Mouse (Mus musculus) T-helper 17 cell (primary cell): Measurements from ENCODE around the gene Als2cr12.

ENCODE experiments used
- in situ Hi-C, 2 experiments: fragments of 300-600 bp; cut with MboI, MseI; formaldehyde crosslinking; loops; 1 replicate in 1 of 2; 2 replicates in 1 of 2; pipeline ENCODE4 v1.15.1; 2025; ENCODE audit warnings: high pct_unique_total_duplicates in 2 of 2

Als2cr12 gene

DNA sequence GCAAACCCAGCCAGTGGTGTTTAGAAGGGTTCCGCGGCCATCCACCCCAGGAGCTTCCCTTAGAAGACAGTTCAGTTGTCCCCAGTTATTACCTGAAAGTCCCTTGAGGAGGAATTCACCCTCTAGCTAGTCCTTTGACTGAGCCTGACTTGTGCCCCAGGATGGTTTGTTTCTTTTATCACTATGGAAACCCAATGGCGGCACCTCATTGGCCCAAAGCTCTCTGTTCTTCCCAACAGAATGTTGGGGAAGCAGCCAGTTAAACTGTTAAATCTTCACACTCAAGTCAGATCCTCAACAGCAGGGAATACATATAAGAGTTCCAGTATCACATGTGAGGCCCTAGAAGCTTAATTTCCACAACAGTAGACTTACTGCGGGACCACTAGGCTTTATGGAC is at the start of gene Als2cr12:
TSS of gene Als2cr12 (minus strand) at position 180 of the 400 bp plus-strand sequence.
- in situ Hi-C loops: loop anchor here (5.0 to 25.0 kb wide), 2 partner anchors 201 to 684 kb away; partner anchors contain the start of gene Kctd18 (in 1 of the 2)

- in situ Hi-C loops: loop anchor here in 1 of 2 experiments (5.0 kb wide), 1 partner anchor 92 kb away; no protein-coding TSS in a partner anchor
Observed at GRCm38 (mm10) chr1:58744645-58745044, 48.9 kb upstream of the Als2cr12 start.

DNA sequence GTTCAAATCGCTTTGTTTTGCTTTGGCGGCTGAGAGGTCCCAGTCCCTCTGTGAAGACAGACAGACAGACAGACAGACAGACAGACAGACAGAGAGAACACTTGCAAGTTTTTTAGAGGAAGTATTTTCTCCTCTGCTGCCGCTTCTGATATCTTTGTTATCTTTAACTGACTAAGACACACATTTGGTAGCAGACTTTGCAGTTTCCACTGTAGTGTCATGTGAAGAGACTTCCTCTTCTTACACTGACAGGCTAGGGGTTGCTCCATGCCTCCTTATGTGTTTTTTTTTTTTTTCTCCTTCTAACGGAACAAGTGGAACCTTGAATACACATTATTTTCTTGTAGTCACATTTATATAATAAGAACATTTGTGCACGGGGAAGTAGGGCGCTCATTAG is 47.5 kb upstream of the Als2cr12 start:
- in situ Hi-C loops: loop anchor here in 1 of 2 experiments (5.0 kb wide), 1 partner anchor 91 kb away; no protein-coding TSS in a partner anchor

DNA sequence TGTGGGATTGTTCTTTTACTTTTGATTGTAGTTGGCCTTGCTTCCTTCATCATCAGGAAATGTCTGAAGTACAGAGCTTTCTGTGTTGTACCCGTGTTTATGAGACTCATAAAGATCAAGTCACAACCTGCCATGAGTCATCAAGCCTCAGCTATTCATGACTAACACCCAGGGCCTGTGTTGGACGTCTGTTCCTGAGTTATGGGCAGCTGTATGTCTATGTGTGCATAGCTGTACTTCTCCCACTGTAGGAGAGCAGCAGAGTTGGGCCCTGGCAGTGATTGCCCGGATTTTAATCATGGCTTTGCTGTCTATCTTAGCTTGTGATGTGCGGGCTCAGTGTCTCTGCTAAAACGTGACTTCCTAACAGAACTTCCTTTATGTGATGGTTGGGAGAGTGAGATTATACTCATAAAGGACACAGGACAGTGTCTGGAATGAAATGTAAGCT is 46.8 kb upstream of the Als2cr12 start:
- in situ Hi-C loops: loop anchor here in 1 of 2 experiments (5.0 kb wide), 1 partner anchor 90 kb away; no protein-coding TSS in a partner anchor

GRCm38 (mm10) chr1:58739529-58739928 is 43.7 kb upstream of the Als2cr12 start:
- in situ Hi-C loops: no loop called here

DNA sequence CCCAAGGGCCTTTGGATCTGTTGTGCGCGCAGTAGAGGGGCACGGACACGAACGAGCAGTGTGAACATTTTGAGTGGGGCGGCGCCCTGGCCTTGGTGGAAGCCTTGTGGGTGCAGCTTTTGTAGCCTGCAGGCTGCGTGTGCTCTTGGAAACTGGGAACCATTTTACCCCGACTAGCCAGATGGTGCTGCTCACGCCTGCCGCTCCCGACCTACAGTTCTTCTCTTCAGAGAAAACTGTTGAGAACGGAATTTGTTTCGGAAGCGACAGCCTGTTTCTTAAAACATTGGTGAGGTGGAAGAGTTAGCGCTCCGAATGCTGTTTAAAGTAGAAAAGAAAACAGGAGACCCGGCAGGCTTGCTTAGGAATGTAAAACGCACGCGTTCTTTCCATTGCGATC is 41.2 kb upstream of the Als2cr12 start:
- in situ Hi-C loops: no loop called here

DNA sequence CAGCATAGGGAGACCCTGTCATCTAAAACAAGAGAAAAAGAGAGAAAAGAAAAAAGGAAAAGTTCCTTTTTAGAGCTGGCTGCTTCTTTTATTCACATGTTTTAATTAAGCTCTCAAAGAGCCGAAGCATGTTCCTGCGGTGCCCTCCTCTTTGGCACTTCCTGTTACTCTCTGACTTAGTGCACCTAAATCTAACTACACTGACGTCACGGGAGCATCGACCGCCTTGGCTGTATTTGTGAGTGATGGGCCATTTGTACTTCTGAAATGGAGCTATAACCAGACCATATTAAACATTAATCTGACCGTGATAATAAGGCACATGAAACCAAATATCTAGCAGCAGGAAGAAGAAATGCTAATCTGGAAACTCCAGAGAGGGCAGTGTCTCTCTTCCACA is 40.2 kb upstream of the Als2cr12 start:
- in situ Hi-C loops: no loop called here

- in situ Hi-C loops: no loop called here
Observed at GRCm38 (mm10) chr1:58734043-58734920, 38.5 kb upstream of the Als2cr12 start.

- in situ Hi-C loops: no loop called here
Observed at GRCm38 (mm10) chr1:58733636-58734035, 37.8 kb upstream of the Als2cr12 start.

DNA sequence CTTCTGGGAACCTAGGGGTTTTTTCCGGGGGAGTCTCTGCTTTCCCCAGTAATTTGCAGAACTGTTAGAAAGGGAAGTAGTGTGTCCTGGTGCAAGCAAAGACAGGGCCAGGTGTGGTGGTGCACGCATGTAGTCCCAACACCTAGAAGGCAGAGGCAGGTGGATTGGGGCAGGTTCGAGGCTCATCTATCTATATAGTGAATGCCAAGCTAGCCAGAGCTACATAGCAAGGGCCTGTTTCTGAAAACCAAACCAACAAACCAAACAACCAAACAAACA is 32.7 kb upstream of the Als2cr12 start:
- in situ Hi-C loops: no loop called here

DNA sequence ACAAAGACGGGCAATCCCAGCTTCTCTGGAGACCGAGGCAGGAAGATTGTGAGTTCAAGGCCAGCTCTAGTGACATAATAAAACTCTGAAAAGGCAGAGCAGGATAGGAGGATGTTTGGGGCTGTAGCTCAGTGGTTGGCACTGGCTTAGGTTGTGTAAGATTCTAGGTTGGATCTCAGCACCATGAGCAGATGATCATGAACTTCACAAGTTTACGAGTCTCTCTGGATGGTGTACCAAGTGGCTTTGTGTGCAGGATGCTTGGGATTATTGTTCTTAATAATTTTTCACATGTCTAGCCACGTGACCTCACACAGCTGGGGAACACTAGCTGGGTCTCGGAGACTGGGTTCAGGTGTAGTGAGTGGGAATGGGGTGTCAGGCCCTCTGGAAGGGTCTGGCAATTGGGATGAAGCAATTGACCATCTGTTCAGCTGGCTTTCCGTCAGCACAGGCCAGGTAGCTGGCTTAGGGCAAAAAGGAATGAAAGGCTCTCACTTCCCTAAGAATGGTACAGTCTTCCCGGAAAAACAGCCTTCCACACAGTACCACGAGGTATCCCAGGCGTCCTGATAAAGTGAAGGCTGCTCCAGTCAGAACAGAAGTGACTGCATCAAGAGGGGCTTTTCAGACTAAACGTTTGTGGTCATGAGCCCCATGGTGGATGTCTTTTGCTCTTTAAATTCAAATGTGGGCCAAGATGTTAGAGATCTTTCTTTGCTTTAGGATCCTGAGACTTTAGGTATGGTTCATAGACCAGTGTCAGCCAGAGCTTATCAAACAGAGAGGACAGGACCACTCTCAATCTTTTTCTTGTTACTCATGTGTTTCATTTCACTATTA is 32.2 kb upstream of the Als2cr12 start:
- in situ Hi-C loops: no loop called here

GRCm38 (mm10) chr1:58727019-58727746 is 31.4 kb upstream of the Als2cr12 start:
- in situ Hi-C loops: no loop called here

- in situ Hi-C loops: no loop called here
Observed at GRCm38 (mm10) chr1:58725767-58726166, 30.0 kb upstream of the Als2cr12 start.

GRCm38 (mm10) chr1:58725095-58725494 is 29.3 kb upstream of the Als2cr12 start:
- in situ Hi-C loops: no loop called here

DNA sequence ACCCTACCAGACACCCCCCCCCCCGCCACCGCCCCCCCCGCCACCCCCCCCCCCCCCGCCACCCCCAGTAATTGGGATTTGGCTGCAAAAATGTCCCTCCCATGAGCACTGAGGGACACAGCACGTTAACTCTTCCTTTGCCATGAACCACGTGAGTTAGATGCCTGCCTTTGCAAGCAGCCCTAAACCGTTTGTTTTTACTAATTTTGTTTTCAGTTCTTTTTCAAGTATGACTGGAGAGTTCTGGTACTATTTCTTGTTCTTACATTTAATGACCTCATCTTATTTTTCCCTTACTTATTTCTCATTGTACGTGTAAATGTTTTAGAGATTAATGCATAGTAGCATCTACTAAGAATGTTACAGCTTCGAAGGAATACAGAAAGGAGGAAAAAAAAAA is 28.7 kb upstream of the Als2cr12 start:
- in situ Hi-C loops: no loop called here

DNA sequence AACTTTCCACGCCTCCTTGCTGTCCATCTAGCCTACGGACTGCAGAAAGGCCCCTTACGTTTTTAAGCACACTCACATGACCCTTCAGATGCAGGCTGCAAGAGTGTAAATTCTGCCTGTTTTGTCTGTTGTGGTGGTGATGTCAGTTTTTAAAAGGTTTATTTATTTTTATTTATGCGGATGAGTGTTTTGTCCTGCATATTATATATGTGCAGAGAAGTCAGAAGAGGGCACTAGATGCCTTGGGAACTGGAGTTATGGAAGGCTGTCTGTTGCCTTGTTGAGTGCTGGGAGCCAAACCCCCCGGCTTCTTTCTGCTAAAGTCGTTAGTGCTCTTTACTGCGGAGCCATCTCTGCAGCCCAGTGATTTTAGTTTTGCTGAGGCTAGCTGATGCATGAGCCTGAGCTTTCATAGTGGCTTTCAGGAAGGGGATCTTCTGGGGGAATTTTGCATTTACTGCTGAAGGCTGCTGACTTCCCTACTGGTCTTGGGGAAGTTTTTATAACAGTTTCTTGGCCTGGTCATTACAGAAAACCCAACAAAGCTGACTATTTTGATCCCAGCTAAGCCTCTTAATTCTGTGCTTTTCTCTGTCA is 28.1 kb upstream of the Als2cr12 start:
- in situ Hi-C loops: no loop called here

DNA sequence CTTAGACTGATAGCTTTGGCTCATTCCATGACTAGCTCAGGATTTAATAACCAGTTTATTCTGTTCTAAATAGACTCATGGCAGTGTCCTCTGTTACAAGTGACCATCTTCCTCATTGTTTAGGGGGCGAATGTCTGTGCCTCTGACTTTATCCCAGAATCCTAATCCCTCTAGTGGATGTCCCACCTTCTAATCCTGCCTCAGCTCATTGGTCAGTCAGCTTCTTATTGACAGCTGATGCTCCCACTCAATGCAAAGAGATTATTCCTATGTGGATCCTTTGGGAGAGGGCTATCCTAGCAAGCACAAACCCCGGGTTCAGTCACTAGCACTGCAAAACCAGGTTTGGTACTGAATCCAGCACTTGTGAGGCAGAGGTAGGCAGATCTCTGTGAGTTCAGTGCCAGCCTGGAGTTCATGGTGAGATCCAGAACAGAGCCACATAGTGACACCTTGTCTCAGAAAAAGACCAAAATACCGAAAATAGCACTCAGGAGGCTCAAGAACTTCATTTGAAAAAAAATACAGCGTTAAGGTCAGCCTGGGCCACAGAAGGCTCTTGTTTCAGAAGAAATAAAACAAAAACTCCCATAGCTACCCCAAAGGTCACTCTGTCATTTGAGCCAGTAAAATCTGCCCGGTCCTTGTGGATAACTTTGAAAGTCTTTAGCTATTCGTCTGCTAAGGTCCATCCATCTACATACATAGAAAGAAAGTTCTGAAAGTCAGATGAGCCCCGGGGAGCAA is 27.4 kb upstream of the Als2cr12 start:
- in situ Hi-C loops: no loop called here

DNA sequence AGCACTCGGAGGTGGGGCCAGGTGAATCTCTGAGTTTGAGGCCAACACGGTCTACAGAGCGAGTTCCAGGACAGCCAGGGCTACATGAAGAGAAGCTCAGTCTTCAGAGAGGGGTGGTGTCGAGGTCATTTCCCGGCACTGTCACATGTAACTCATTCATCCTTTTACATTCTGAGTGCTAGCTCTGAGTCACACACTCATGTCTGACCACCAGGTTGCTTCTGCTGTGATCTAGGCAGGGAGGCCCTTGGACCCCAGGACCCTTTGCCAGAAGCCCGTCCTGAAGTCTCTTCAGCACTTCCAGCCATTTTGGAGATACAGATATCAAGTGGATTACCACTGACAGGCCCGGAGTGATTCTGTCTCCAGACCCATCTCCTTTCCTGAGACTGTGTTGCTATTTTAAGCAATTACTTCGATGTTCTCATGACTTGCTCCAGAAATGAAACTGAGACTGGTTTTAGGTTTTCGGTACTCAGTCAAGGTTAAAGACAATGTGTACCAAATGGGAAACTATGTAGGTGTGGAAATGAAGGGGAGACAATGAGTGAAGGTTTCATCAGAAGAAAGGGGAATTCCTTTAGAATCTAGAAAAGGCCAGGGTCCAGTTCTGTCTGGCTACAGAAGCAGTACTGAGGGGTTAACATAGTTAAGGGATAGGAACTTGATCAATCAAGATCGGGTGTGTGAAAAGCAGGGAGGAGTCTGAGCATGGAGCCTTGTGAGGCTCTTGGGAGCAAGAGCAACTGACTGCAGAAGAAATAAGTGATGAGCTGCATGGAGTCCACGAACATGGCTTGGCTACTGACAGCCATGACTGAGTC is 26.5 kb upstream of the Als2cr12 start:
- in situ Hi-C loops: no loop called here

DNA sequence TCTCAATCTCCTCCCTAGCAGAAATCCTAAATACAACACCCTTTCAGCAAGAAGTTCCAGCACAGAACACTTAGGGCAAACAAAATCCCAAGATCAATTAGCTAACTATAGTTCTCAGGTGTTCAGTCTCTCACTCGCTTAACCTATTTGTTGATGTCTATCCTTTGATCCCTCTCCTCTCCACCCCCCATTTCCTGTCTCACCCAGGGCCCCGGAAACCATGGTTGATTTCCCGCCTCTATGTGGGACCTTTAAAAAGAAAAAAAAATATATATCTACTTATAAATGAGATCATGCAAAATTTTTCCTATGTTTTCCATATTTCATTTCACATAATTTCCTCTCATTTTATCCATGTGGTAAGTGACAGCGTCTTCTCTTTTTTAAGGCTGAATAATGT is 25.2 kb upstream of the Als2cr12 start:
- in situ Hi-C loops: no loop called here

GRCm38 (mm10) chr1:58720090-58720489 is 24.3 kb upstream of the Als2cr12 start:
- in situ Hi-C loops: no loop called here
